ENCODE assay signal across 11 mouse cellular contexts in the genomic region with DNA sequence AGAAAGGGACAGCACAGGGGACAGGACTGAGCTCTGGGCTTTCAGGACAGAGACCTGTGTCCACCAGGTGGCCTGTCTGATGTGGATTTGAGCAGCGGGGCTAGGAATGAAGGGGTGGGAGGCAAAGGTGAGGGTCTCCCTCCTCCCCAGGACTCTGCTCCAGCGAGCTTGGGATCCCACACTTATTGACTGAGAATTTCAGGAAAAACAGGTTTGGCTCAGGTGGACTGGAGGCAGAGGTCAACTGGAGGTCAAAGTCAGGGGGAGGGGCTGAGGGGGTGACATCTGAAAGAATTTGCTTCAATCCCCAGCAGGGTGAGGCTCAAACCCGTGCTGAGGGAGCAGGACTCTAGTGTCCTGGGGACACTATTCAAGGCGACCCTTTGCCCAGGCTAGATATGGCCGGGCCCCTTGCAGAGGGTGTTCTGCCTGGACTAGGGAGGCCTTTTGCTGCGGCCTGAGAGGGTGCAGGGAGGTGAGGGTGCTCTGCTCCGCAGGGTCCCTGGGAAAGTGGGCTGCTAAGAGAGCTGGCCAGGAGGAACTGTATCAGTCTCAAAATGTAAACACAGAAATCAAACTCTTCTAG.
A peak's percentile ranks its signal among the peaks of the same experiment; 100 is the strongest.
DNase-seq lines count a peak whose midpoint lies in the region; ATAC-seq and TF ChIP-seq lines count a peak whose summit lies in the region.
"Had no signal": no experiment of that assay in that cellular context is flagged by ENCODE, and none has a peak within 500 bp of the region (broad histone marks: within the 10 kb centered on the region; RNA-seq: fewer than 3 reads in every experiment).

No protein-coding gene starts in this region.

- 37% methylated on average over 7 of the region's 7 CpGs for WGBS in heart, embryonic 10.5 days
- 80% methylated on average over 7 of the region's 7 CpGs for WGBS in heart, adult 2 months
- 41% methylated on average over 7 of the region's 7 CpGs for WGBS in intestine, embryonic 15.5 days
- 84% methylated on average over 7 of the region's 7 CpGs for WGBS in cerebellum, adult 2 months

- DNase-seq in heart, embryonic 10.5 days (ENCODE audit: low spot score) = no peak
- no peak for DNase-seq in heart, adult 2 months
- DNase-seq in ES-E14 (ENCODE audit: low read depth, low spot score) = no peak
- DNase-seq in kidney, postnatal 4 days = peak; percentile 66 to 78
- no peak for DNase-seq in spleen, adult 18-20 months
- no peak for DNase-seq in adrenal gland, adult 8-10 months
- no peak for DNase-seq in cerebellum, adult 2 months
- DNase-seq: right cerebral cortex, postnatal 25 days; thymus, adult 2 months had no signal

- no peak overlapping the region for H3K9ac ChIP-seq in heart, adult 2 months (ENCODE audit: low read depth, low read length)
- peak overlapping the region; percentile 21; the same call in 1 of the 2 replicates for H3K9ac ChIP-seq in ES-E14 (ENCODE audit: insufficient read depth, low read depth, low read length, poor library complexity, severe bottlenecking)
- 0 out of 2 replicates have a peak overlapping the region, but pooled peaks have one; percentile 14 for H3K9ac ChIP-seq in intestine, embryonic 15.5 days
- H3K9ac ChIP-seq: limb, embryonic 15.5 days had no signal

- H3K27ac ChIP-seq in heart, embryonic 10.5 days = peak overlapping the region; percentile 67
- H3K27ac ChIP-seq in heart, adult 2 months = no peak overlapping the region
- peak overlapping the region; percentile 86 for H3K27ac ChIP-seq in ES-E14 (ENCODE audit: insufficient read depth, low read depth, low read length, poor library complexity, severe bottlenecking)
- peak overlapping the region; percentile 88 for H3K27ac ChIP-seq in intestine, embryonic 15.5 days
- no peak overlapping the region for H3K27ac ChIP-seq in cerebellum, adult 2 months (ENCODE audit: insufficient read depth, low read length)
- H3K27ac ChIP-seq: limb, embryonic 15.5 days had no signal

- H3K4me3 ChIP-seq in heart, embryonic 10.5 days = no peak overlapping the region
- no peak overlapping the region for H3K4me3 ChIP-seq in heart, adult 2 months
- peak overlapping the region; percentile 7 to 23; a peak in 3 of 4 replicates for H3K4me3 ChIP-seq in ES-E14 (ENCODE audit: insufficient read depth in 1 of 2, low read depth in 1 of 2, low read length in 2 of 2, poor library complexity in 1 of 2, severe bottlenecking in 1 of 2)
- H3K4me3 ChIP-seq in intestine, embryonic 15.5 days (replicated peaks) = no peak overlapping the region
- no peak overlapping the region for H3K4me3 ChIP-seq in cerebellum, adult 2 months (replicated peaks; ENCODE audit: insufficient read depth, low read depth, low read length)
- H3K4me3 ChIP-seq: limb, embryonic 15.5 days had no signal

- TF ChIP-seq POLR2A in heart, adult 2 months (IDR thresholded peaks at IDR 0.05; ENCODE audit: insufficient read depth, low read depth, low read length) = no peak
- TF ChIP-seq POLR2A in cerebellum, adult 2 months (IDR thresholded peaks at IDR 0.05; ENCODE audit: borderline replicate concordance, insufficient read depth, low read length) = no peak

- TF ChIP-seq CTCF in heart, adult 2 months (IDR thresholded peaks at IDR 0.05) = no peak
- TF ChIP-seq CTCF in cerebellum, adult 2 months (IDR thresholded peaks at IDR 0.05; ENCODE audit: borderline replicate concordance, insufficient read depth, low read depth, low read length) = no peak

- H3K9me3 ChIP-seq in heart, embryonic 10.5 days = no peaks in the 10 kb centered on the region
- no peaks in the 10 kb centered on the region for H3K9me3 ChIP-seq in ES-E14 (ENCODE audit: control insufficient read depth, insufficient read depth, low read depth, low read length)
- no peaks in the 10 kb centered on the region for H3K9me3 ChIP-seq in intestine, embryonic 15.5 days
- H3K9me3 ChIP-seq: limb, embryonic 15.5 days had no signal

- peak; percentile 39 for ATAC-seq in intestine, embryonic 15.5 days

- no peaks in the 10 kb centered on the region for H3K36me3 ChIP-seq in heart, embryonic 10.5 days
- no peaks in the 10 kb centered on the region for H3K36me3 ChIP-seq in heart, adult 2 months (ENCODE audit: control insufficient read depth, insufficient read depth, low read length)
- no peaks in the 10 kb centered on the region for H3K36me3 ChIP-seq in ES-E14 (ENCODE audit: control insufficient read depth, insufficient read depth, low read length, poor library complexity, severe bottlenecking)
- H3K36me3 ChIP-seq in intestine, embryonic 15.5 days = no peaks in the 10 kb centered on the region

- H3K4me2 ChIP-seq in intestine, embryonic 15.5 days (replicated peaks) = peak overlapping the region; percentile 31; the same call in 1 of the 2 replicates
- H3K4me2 ChIP-seq: limb, embryonic 15.5 days had no signal

- H3K4me1 ChIP-seq in heart, embryonic 10.5 days = peaks cover 55% of the 10 kb centered on the region
- H3K4me1 ChIP-seq in heart, adult 2 months (ENCODE audit: control insufficient read depth, insufficient read depth, low read length) = peaks cover 4% of the 10 kb centered on the region
- H3K4me1 ChIP-seq in ES-E14 (ENCODE audit: control insufficient read depth in 2 of 2, insufficient read depth in 2 of 2, low read length in 2 of 2, poor library complexity in 1 of 2) = peaks cover 31 to 55% of the 10 kb centered on the region in 2 experiments
- peaks cover 53% of the 10 kb centered on the region for H3K4me1 ChIP-seq in intestine, embryonic 15.5 days (replicated peaks)
- H3K4me1 ChIP-seq in cerebellum, adult 2 months (ENCODE audit: control insufficient read depth, insufficient read depth, low read length) = peaks cover 43% of the 10 kb centered on the region

- H3K27me3 ChIP-seq in heart, embryonic 10.5 days (ENCODE audit: insufficient read depth, poor library complexity, severe bottlenecking) = peaks cover 20% of the 10 kb centered on the region; the same call in 1 of the 2 replicates
- no peaks in the 10 kb centered on the region for H3K27me3 ChIP-seq in heart, adult 2 months (ENCODE audit: control insufficient read depth, insufficient read depth, low read length)
- no peaks in the 10 kb centered on the region for H3K27me3 ChIP-seq in intestine, embryonic 15.5 days (replicated peaks)
- H3K27me3 ChIP-seq in cerebellum, adult 2 months (ENCODE audit: control insufficient read depth, insufficient read depth, low read length) = no peaks in the 10 kb centered on the region
- H3K27me3 ChIP-seq: limb, embryonic 15.5 days had no signal

- TF ChIP-seq EP300 in heart, adult 2 months (IDR thresholded peaks at IDR 0.05; ENCODE audit: insufficient read depth, low read depth, low read length) = no peak

- intact Hi-C loops in heart, adult 2 months (cut with DNase I) = no loop called here

- H3K79me2 ChIP-seq in heart, adult 2 months (replicated peaks; ENCODE audit: control insufficient read depth, insufficient read depth, low read length) = no peaks in the 10 kb centered on the region

- in situ Hi-C loops in ES-E14 (cut with MboI; ENCODE audit: low sequenced_read_pairs in 2 of 2, unreplicated experiment in 2 of 2) = no loop called here

TF ChIP-seq in ES-E14, 5 proteins besides CTCF, POLR2A, EP300 and RAD21:
- peak; percentile 76 for TF ChIP-seq CHD2 (IDR thresholded peaks at IDR 0.05; ENCODE audit: low read depth, low read length)
- TF ChIP-seq ZC3H11A (IDR thresholded peaks at IDR 0.05; ENCODE audit: borderline replicate concordance, low read depth, low read length) = no peak
- TF ChIP-seq HCFC1 (IDR thresholded peaks at IDR 0.05; ENCODE audit: borderline replicate concordance, insufficient read depth, low read length) = no peak

Comparison
In these comparisons a context has a peak if more than half of its experiments do, and no peak if none do; other contexts are left out.
1. H3K27ac ChIP-seq: peak in heart, embryonic 10.5 days (single experiment), ES-E14 (single experiment) and intestine, embryonic 15.5 days (single experiment); none in heart, adult 2 months (single experiment) and cerebellum, adult 2 months (single experiment).
2. DNase-seq: peak in kidney, postnatal 4 days (2 of 2); none in heart, embryonic 10.5 days (single experiment), heart, adult 2 months (0 of 2), ES-E14 (single experiment), spleen, adult 18-20 months (0 of 2), adrenal gland, adult 8-10 months (single experiment) and cerebellum, adult 2 months (0 of 2).
3. H3K4me3 ChIP-seq: peak in ES-E14 (2 of 2); none in heart, embryonic 10.5 days (single experiment), heart, adult 2 months (single experiment), intestine, embryonic 15.5 days (single experiment) and cerebellum, adult 2 months (single experiment).